Mouse (Mus musculus): ENCODE results near the gene Prkrip1. TPM values are rescaled to one million over a fixed set of nuclear protein-coding genes. Genes with fewer than 3 reads are reported as not detected.

Prkrip1 gene
- 30.6 and 34.1 TPM in 2 replicates for polyA plus RNA-seq (2015; fragmentation: Nextera tagmentation; extraction: Ambion mirVana)

DNA sequence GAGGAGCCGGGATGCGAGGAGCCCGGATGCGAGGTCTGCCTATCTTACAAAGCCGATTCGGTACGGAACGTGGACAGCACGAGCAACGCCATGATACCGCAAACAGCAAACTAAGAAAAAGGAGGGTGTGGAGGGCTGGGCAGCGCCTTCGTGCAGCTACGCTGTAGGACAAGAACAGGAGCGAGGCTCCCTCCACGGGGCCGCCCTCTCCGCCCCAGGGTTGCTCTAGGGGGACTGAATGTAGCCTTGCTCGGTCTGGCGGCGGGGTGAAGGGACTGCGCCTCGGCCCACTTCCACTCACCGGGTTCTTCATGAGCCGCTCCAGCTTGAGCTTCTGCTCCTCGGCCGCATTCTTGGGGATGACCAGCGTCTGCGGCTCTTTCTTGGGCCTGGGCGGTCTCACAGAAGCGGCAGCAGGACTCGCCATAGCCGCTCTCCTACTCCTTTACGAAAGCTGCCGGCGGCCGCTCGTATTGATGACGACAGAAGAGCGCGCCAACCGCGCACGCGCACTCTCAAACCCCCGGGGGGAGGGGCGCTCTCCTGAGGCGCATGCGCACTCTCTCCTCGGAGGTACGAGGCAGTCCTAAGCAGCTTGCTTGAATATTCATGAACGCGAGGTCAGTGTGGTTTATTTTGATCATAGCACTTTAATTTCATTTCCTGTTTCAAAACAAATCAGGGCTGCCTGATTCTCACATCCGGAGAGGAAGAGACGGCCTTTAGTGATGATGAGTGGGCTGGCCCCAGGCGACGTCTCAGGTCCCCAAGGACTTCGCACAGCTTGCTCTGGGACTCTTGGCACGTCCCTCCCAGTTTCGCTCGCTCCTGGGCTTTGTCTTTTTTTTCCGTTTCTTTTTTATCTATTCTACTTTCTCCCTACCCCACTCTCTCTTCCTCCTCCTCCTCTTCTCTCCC lies at the start of gene Prkrip1:
Gene Prkrip1, minus strand, starts transcription at position 490 of the 918 bp plus-strand sequence.
- H3K4me3 ChIP-seq (ENCODE audit: low read depth, low read length), result peak within 1 kb of the TSS; percentile 92
- H3K9me3 ChIP-seq (ENCODE audit: control insufficient read depth, low read length), result no peaks in the 10 kb centered on the region
- DNase-seq (ENCODE audit: low spot score) (peak; percentile 96), ATAC-seq (ENCODE audit: low FRiP score, low TSS enrichment) (peak; percentile 90)
- under 1% methylated on average over 62 of the region's 62 CpGs for WGBS
- H3K27ac ChIP-seq (replicated peaks), result peak within 1 kb of the TSS; percentile 77
- H3K4me1 ChIP-seq (replicated peaks; ENCODE audit: control insufficient read depth, insufficient read depth), result no peaks in the 10 kb centered on the region
- peak within 1 kb of the TSS; percentile 94 for H3K9ac ChIP-seq (ENCODE audit: low read length)
- H3K36me3 ChIP-seq (ENCODE audit: control insufficient read depth, insufficient read depth, low read length), result peaks cover 18% of the 10 kb centered on the region
- TF ChIP-seq EP300 (optimal IDR thresholded peaks at IDR 0.05) (no peak), CTCF (IDR thresholded peaks at IDR 0.05; ENCODE audit: low read depth) (no peak)
- H3K27me3 ChIP-seq (ENCODE audit: control insufficient read depth, insufficient read depth, low read length), result no peaks in the 10 kb centered on the region
- peak within 1 kb of the TSS; percentile 84 for H3K4me2 ChIP-seq (replicated peaks; ENCODE audit: low read depth)

DNA sequence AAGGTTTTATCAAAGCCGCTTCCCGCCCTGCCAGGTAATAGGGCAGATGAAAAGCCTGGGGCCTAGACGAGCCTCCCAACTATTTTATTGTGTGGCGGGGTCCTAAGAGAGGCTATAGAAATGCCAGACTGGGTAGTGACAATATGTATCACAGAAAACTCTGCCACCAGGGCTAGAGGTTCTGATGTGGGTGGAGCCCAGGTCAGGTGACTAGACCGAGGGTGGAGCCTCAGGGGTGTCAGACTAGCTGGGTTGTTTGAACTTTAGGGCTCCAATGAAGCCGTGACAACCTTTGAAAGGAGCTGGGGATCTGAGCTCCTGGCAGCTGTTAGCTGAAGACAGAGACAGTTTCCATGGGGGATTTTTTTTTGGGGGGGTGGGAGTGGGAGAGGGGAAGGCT lies 49.7 kb upstream of the Prkrip1 start:
- Histone ChIP-seq H3K27me3 (ENCODE audit: control insufficient read depth, insufficient read depth, low read length) (no peaks in the 10 kb centered on the region), H3K9me3 (ENCODE audit: control insufficient read depth, low read length) (no peaks in the 10 kb centered on the region), H3K9ac (ENCODE audit: low read length) (no peak overlapping the region), H3K4me2 (replicated peaks; ENCODE audit: low read depth) (no peak overlapping the region), H3K36me3 (ENCODE audit: control insufficient read depth, insufficient read depth, low read length) (no peaks in the 10 kb centered on the region), H3K27ac (replicated peaks) (no peak overlapping the region), H3K4me3 (ENCODE audit: low read depth, low read length) (no peak overlapping the region), H3K4me1 (replicated peaks; ENCODE audit: control insufficient read depth, insufficient read depth) (0 out of 2 replicates have a peak, but pooled peaks cover 5% of the 10 kb centered on the region)
- no peak for DNase-seq (ENCODE audit: low spot score)
- no peak for ATAC-seq (ENCODE audit: low FRiP score, low TSS enrichment)
- no peak for TF ChIP-seq EP300 (optimal IDR thresholded peaks at IDR 0.05)
- TF ChIP-seq CTCF (IDR thresholded peaks at IDR 0.05; ENCODE audit: low read depth), result no peak
- WGBS, result 57% methylated on average over 6 of the region's 6 CpGs

DNA sequence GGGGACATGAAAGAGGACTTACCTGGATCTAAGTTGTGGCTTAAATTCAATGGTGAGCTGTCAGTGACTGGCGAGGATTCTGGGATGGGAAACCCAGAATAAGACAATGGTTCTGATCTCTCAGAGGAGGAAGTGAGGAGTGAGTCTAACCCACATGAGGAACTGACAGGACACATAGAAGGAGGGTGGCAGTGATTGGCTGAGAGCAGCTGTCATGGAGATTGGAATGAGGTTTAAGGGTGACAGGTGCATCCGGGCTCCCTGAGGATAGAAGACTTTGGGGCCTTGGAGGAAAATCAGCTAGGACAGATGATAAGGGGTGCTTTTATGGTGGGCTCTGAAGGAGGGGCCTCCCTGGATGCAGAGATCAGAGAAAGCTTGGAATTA lies 47.7 kb upstream of the Prkrip1 start, which contains the start of gene Sh2b2:
Gene Sh2b2, minus strand, starts transcription at position 105 of the 387 bp plus-strand sequence.
- Histone ChIP-seq H3K36me3 (ENCODE audit: control insufficient read depth, insufficient read depth, low read length) (no peaks in the 10 kb centered on the region), H3K9me3 (ENCODE audit: control insufficient read depth, low read length) (no peaks in the 10 kb centered on the region), H3K4me3 (ENCODE audit: low read depth, low read length) (peak within 1 kb of the TSS; percentile 65), H3K27me3 (ENCODE audit: control insufficient read depth, insufficient read depth, low read length) (no peaks in the 10 kb centered on the region), H3K4me1 (replicated peaks; ENCODE audit: control insufficient read depth, insufficient read depth) (0 out of 2 replicates have a peak, but pooled peaks cover 5% of the 10 kb centered on the region), H3K27ac (replicated peaks) (0 out of 2 replicates have a peak within 1 kb of the TSS, but pooled peaks have one; percentile 67), H3K9ac (ENCODE audit: low read length) (peak within 1 kb of the TSS; percentile 53; the same call in 1 of the 2 replicates), H3K4me2 (replicated peaks; ENCODE audit: low read depth) (peak within 1 kb of the TSS; percentile 95)
- DNase-seq (ENCODE audit: low spot score) (no peak), ATAC-seq (ENCODE audit: low FRiP score, low TSS enrichment) (no peak)
- WGBS, result 93% methylated on average over 2 of the region's 2 CpGs
- no peak for TF ChIP-seq EP300 (optimal IDR thresholded peaks at IDR 0.05)

DNA sequence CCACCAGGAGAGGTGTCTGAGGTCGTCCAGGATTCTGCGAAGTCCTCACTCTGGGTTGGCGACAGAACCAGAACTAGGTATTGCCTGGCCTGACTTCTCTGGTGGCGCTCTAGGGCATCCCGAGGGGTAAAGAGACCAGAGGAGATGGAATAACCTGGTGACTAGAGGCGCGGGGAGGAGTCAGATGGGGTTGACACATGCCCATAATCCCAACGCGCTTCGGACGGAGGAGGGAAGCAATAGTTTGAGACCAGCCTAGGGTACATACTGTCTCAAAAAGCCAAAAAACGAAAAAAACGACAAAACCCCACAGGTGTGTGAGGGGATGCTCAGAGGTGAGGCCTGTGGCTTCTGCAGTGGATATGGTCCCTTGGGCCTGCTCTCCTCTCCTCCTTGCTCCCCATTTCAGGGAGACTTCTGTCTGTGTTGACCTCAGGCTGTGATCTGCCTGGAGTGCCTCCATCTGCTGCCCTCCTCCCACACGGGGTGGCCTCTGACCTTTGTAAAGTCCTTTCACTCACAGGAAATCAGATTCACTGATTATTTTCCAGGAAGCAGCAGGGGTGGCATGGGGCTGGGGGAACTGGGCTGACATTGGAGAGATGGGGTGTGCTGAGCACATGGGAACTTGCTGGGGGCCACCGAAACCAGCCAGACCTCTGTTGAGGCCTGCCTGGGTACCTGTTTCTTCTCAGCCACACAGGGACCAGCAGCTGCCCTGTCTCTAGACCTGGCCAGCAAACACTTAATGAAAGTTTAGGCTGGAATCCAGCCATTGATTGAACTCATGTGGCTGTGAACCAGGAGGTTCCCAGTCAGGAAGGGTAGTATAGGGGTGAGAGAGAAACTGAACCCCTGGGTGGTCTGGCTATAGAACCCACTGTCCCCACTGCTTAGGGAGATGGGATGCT lies 47.0 kb upstream of the Prkrip1 start:
- no peaks in the 10 kb centered on the region for H3K36me3 ChIP-seq (ENCODE audit: control insufficient read depth, insufficient read depth, low read length)
- WGBS, result 26% methylated on average over 15 of the region's 15 CpGs
- ATAC-seq (ENCODE audit: low FRiP score, low TSS enrichment) (no peak; the same call in 1 of the 2 replicates), DNase-seq (ENCODE audit: low spot score) (no peak)
- 0 out of 2 replicates have a peak overlapping the region, but pooled peaks have one; percentile 67 for H3K27ac ChIP-seq (replicated peaks)
- peak overlapping the region; percentile 65 for H3K4me3 ChIP-seq (ENCODE audit: low read depth, low read length)
- peak overlapping the region; percentile 53; the same call in 1 of the 2 replicates for H3K9ac ChIP-seq (ENCODE audit: low read length)
- TF ChIP-seq EP300 (optimal IDR thresholded peaks at IDR 0.05), result no peak
- no peak for TF ChIP-seq CTCF (IDR thresholded peaks at IDR 0.05; ENCODE audit: low read depth)
- H3K27me3 ChIP-seq (ENCODE audit: control insufficient read depth, insufficient read depth, low read length), result no peaks in the 10 kb centered on the region
- 0 out of 2 replicates have a peak, but pooled peaks cover 5% of the 10 kb centered on the region for H3K4me1 ChIP-seq (replicated peaks; ENCODE audit: control insufficient read depth, insufficient read depth)
- no peaks in the 10 kb centered on the region for H3K9me3 ChIP-seq (ENCODE audit: control insufficient read depth, low read length)
- peak overlapping the region; percentile 95 for H3K4me2 ChIP-seq (replicated peaks; ENCODE audit: low read depth)

DNA sequence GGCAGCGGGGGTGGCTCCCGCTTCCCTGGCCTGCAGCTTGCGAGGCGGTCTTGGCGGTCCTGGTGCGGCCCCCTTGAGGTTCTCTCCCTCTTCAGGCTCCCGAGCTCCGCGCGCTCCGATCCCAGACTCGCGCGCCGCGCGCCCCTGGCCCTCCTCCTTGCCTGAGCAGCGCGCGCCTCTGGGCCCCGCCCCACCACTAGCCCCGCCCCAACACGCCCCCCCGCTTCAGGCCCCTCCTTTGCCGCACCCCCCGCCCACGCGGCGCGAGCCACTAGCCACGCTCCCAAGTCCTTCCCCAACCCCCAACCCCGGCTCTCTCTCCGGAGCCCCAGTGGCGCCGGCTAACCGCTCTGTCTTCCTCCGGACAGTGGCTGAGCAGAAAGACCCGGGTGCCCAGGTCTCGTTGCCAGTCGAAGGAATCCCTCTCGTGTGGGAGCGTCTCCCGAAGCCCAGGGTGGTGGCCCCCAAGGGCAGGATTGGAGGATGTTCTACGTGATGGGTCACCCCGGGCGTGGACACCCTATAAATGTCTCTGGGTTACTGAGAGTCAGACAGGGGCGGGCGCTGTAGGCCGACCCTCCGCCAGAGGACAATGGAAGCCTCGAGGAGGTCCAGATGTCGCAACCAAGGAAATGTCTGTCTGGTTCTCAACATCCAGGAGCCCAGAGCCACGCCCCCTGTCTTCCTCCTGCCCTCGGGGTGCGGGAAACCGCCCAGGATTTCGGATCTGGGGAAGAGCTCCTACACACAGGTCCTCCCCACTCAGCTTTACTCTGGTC lies 46.2 kb upstream of the Prkrip1 start:
- peak; percentile 81 for DNase-seq (ENCODE audit: low spot score)
- under 1% methylated on average over 43 of the region's 57 CpGs for WGBS

More for the DNA sequence above, 46.2 kb upstream of the Prkrip1 start:
- H3K9ac ChIP-seq (ENCODE audit: low read length), result peak overlapping the region; percentile 67
- H3K9me3 ChIP-seq (ENCODE audit: control insufficient read depth, low read length), result no peaks in the 10 kb centered on the region
- H3K27ac ChIP-seq (replicated peaks), result peak overlapping the region; percentile 67
- H3K4me3 ChIP-seq (ENCODE audit: low read depth, low read length), result peak overlapping the region; percentile 65
- TF ChIP-seq EP300 (optimal IDR thresholded peaks at IDR 0.05) (no peak), CTCF (IDR thresholded peaks at IDR 0.05; ENCODE audit: low read depth) (peak; percentile 18)
- H3K4me2 ChIP-seq (replicated peaks; ENCODE audit: low read depth), result peak overlapping the region; percentile 95
- H3K36me3 ChIP-seq (ENCODE audit: control insufficient read depth, insufficient read depth, low read length), result no peaks in the 10 kb centered on the region
- ATAC-seq (ENCODE audit: low FRiP score, low TSS enrichment), result peak; percentile 79
- no peaks in the 10 kb centered on the region for H3K27me3 ChIP-seq (ENCODE audit: control insufficient read depth, insufficient read depth, low read length)
- H3K4me1 ChIP-seq (replicated peaks; ENCODE audit: control insufficient read depth, insufficient read depth), result 0 out of 2 replicates have a peak, but pooled peaks cover 5% of the 10 kb centered on the region
